Mouse (Mus musculus): Measurements from ENCODE around the gene Ttc28. TPM values are rescaled to one million over a fixed set of nuclear protein-coding genes. Genes with fewer than 3 reads are reported as not detected.

The Ttc28 gene
- total RNA-seq, 1 experiment, result 5.8 TPM

DNA sequence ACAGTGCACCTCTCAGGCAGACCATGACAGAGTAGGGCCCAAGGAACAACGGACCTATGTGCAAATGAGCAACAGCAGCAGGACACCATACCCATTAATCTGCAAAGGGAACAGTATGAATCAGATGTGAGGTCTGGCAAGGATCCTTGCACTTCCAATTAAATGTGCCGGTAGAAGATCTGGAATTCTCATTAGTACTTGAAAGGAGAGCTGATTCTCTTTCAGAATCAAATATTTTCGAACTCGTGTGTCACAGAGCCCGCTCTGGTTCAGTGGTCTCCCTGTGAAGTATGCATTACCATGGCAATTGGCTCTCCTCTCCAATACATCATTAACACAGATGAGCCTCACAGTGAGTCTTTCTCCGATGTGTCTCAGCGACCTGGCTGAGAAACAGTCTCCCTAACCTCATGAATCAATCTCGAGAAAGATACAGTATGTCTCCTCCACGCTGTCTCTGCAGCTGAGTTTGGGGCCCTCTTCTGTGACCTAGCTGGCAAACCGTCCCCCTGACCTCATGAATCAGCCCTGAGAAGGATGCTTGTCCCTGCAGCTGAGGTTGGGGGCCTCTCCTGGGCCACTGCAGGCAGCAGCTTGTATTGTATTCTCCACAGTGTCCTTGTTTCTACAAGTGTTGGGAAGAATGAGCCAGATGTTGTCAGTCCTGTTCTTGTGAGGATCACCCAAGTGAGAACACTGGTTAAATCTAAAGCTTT lies 241.3 kb downstream of the Ttc28 start:
- H3K36me3 ChIP-seq (ENCODE audit: control insufficient read depth, insufficient read depth, low read length, poor library complexity, severe bottlenecking), result no peaks in the 10 kb centered on the region
- H3K4me3 ChIP-seq (ENCODE audit: insufficient read depth in 1 of 2, low read depth in 1 of 2, low read length in 2 of 2, poor library complexity in 1 of 2, severe bottlenecking in 1 of 2), result no peak overlapping the region
- H3K27ac ChIP-seq (ENCODE audit: insufficient read depth, low read depth, low read length, poor library complexity, severe bottlenecking), result no peak overlapping the region
- no peak overlapping the region for H3K9ac ChIP-seq (ENCODE audit: insufficient read depth, low read depth, low read length, poor library complexity, severe bottlenecking)
- DNase-seq (ENCODE audit: low read depth, low spot score), result no peak
- no peaks in the 10 kb centered on the region for H3K9me3 ChIP-seq (ENCODE audit: control insufficient read depth, insufficient read depth, low read depth, low read length)
- TF ChIP-seq ZC3H11A (IDR thresholded peaks at IDR 0.05; ENCODE audit: borderline replicate concordance, low read depth, low read length) (no peak), MAFK (IDR thresholded peaks at IDR 0.05; ENCODE audit: insufficient read depth, low read depth, low read length) (no peak), ZNF384 (IDR thresholded peaks at IDR 0.05; ENCODE audit: low read depth, low read length) (no peak), CHD2 (IDR thresholded peaks at IDR 0.05; ENCODE audit: low read depth, low read length) (no peak), HCFC1 (IDR thresholded peaks at IDR 0.05; ENCODE audit: borderline replicate concordance, insufficient read depth, low read length) (no peak)
- in situ Hi-C loops (cut with MboI; ENCODE audit: low sequenced_read_pairs in 2 of 2, unreplicated experiment in 2 of 2), result no loop called here
- peaks cover 0 to 14% of the 10 kb centered on the region in 2 experiments; a peak in 2 of 4 replicates for H3K4me1 ChIP-seq (ENCODE audit: control insufficient read depth in 2 of 2, insufficient read depth in 2 of 2, low read length in 2 of 2, poor library complexity in 1 of 2)

GRCm38 (mm10) chr5:111122332-111123049 lies 242.9 kb downstream of the Ttc28 start:
- Histone ChIP-seq H3K4me3 (ENCODE audit: insufficient read depth in 1 of 2, low read depth in 1 of 2, low read length in 2 of 2, poor library complexity in 1 of 2, severe bottlenecking in 1 of 2) (no peak overlapping the region), H3K9ac (ENCODE audit: insufficient read depth, low read depth, low read length, poor library complexity, severe bottlenecking) (no peak overlapping the region), H3K36me3 (ENCODE audit: control insufficient read depth, insufficient read depth, low read length, poor library complexity, severe bottlenecking) (no peaks in the 10 kb centered on the region), H3K9me3 (ENCODE audit: control insufficient read depth, insufficient read depth, low read depth, low read length) (no peaks in the 10 kb centered on the region), H3K4me1 (ENCODE audit: control insufficient read depth in 2 of 2, insufficient read depth in 2 of 2, low read length in 2 of 2, poor library complexity in 1 of 2) (peaks cover 6 to 21% of the 10 kb centered on the region in 2 experiments; a peak in 2 of 4 replicates), H3K27ac (ENCODE audit: insufficient read depth, low read depth, low read length, poor library complexity, severe bottlenecking) (no peak overlapping the region)
- no peak for DNase-seq (ENCODE audit: low read depth, low spot score)
- in situ Hi-C loops (cut with MboI; ENCODE audit: low sequenced_read_pairs in 2 of 2, unreplicated experiment in 2 of 2), result no loop called here
- TF ChIP-seq ZC3H11A (IDR thresholded peaks at IDR 0.05; ENCODE audit: borderline replicate concordance, low read depth, low read length), result no peak

DNA sequence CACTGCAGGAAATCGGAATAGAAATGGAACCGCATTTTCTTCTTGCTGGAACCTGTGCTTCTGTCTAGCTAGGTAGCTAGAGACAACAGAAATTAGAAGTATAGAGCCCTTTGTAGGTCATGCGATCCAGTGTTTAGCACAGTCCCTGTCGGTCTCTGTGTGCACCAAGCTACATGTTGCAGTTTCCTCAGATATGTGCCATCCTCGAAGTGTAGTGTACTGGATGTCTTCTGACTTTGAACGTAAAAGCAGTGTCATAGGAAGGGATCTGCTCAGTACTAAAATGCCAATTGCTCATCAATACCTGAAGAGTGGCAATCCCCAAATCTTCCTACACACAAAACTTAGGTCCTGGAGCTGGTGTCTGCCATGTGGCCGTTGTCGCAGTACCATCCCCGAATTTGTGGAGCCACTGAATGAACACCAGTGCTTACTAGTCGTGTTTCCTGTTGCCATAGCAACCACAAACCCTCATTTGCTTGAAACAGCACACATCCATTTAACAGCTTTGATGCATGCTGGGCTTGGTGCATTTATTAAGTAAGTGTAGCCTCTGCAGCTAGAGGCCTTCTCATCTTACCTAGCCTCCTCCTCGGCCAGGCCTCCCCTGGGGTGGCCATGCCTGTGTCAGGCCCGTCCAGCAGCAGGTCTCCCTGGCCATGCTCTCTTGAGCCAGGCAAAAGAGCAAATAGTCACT lies 243.6 kb downstream of the Ttc28 start:
- H3K4me1 ChIP-seq (ENCODE audit: control insufficient read depth in 2 of 2, insufficient read depth in 2 of 2, low read length in 2 of 2, poor library complexity in 1 of 2), result peaks cover 9 to 25% of the 10 kb centered on the region in 2 experiments; a peak in 3 of 4 replicates
- TF ChIP-seq CHD2 (IDR thresholded peaks at IDR 0.05; ENCODE audit: low read depth, low read length) (no peak), ZNF384 (IDR thresholded peaks at IDR 0.05; ENCODE audit: low read depth, low read length) (no peak)
- H3K36me3 ChIP-seq (ENCODE audit: control insufficient read depth, insufficient read depth, low read length, poor library complexity, severe bottlenecking), result no peaks in the 10 kb centered on the region
- no peaks in the 10 kb centered on the region for H3K9me3 ChIP-seq (ENCODE audit: control insufficient read depth, insufficient read depth, low read depth, low read length)
- no peak for DNase-seq (ENCODE audit: low read depth, low spot score)
- no peak overlapping the region for H3K9ac ChIP-seq (ENCODE audit: insufficient read depth, low read depth, low read length, poor library complexity, severe bottlenecking)
- H3K27ac ChIP-seq (ENCODE audit: insufficient read depth, low read depth, low read length, poor library complexity, severe bottlenecking), result no peak overlapping the region
- in situ Hi-C loops (cut with MboI; ENCODE audit: low sequenced_read_pairs in 2 of 2, unreplicated experiment in 2 of 2), result no loop called here
- H3K4me3 ChIP-seq (ENCODE audit: insufficient read depth in 1 of 2, low read depth in 1 of 2, low read length in 2 of 2, poor library complexity in 1 of 2, severe bottlenecking in 1 of 2), result no peak overlapping the region

DNA sequence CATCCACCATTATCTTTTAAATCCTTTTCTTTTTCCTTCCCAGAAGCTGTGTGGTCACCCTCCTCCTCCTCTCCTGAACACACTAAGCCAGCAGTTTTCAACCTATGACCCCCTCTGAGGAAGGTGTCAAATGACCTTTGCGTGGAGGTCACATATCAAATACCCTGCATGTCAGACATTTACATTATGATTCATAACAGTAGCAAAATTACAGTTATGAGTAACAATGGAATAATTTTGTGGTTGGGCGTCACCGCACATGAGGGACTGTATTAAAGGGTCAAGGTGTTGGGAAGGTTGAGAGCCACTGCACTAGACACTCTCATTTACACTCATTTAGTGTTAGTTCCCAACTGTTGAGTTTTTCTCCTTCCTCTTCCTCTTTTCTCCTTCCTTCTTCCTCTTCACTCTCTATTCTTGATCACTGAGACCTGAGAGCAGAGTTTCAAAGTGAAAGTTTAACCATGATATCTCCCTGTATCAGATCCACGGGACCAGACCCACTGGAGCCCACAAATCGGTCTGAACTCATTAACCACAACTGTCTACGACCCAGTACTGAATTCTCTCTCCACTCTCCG lies 245.1 kb downstream of the Ttc28 start:
- Histone ChIP-seq H3K4me1 (ENCODE audit: control insufficient read depth in 2 of 2, insufficient read depth in 2 of 2, low read length in 2 of 2, poor library complexity in 1 of 2) (peaks cover 9 to 32% of the 10 kb centered on the region in 2 experiments; a peak in 3 of 4 replicates), H3K4me3 (ENCODE audit: insufficient read depth in 1 of 2, low read depth in 1 of 2, low read length in 2 of 2, poor library complexity in 1 of 2, severe bottlenecking in 1 of 2) (no peak overlapping the region), H3K9me3 (ENCODE audit: control insufficient read depth, insufficient read depth, low read depth, low read length) (no peaks in the 10 kb centered on the region), H3K36me3 (ENCODE audit: control insufficient read depth, insufficient read depth, low read length, poor library complexity, severe bottlenecking) (no peaks in the 10 kb centered on the region), H3K27ac (ENCODE audit: insufficient read depth, low read depth, low read length, poor library complexity, severe bottlenecking) (no peak overlapping the region), H3K9ac (ENCODE audit: insufficient read depth, low read depth, low read length, poor library complexity, severe bottlenecking) (no peak overlapping the region)
- DNase-seq (ENCODE audit: low read depth, low spot score), result no peak
- TF ChIP-seq ZC3H11A (IDR thresholded peaks at IDR 0.05; ENCODE audit: borderline replicate concordance, low read depth, low read length) (no peak), HCFC1 (IDR thresholded peaks at IDR 0.05; ENCODE audit: borderline replicate concordance, insufficient read depth, low read length) (no peak), MAFK (IDR thresholded peaks at IDR 0.05; ENCODE audit: insufficient read depth, low read depth, low read length) (no peak), ZNF384 (IDR thresholded peaks at IDR 0.05; ENCODE audit: low read depth, low read length) (no peak), CHD2 (IDR thresholded peaks at IDR 0.05; ENCODE audit: low read depth, low read length) (no peak)
- in situ Hi-C loops (cut with MboI; ENCODE audit: low sequenced_read_pairs in 2 of 2, unreplicated experiment in 2 of 2), result no loop called here
